Mouse (Mus musculus) bone marrow macrophage, adult 2 months (primary cell): ENCODE data around the gene Syngr2. TPM values are rescaled to one million over a fixed set of nuclear protein-coding genes. Genes with fewer than 3 reads are reported as not detected.
A peak's percentile ranks its signal among the peaks of the same experiment; 100 is the strongest.

ENCODE experiments used
- H3K27ac ChIP-seq: 2 replicates; pipeline ENCODE4 v1.5.1; 2012; ENCODE audit warnings: low read depth, low read length; ENCODE audit not compliant: insufficient read depth
- H3K4me1 ChIP-seq: 2 replicates; pipeline ENCODE4 v1.6.1; 2012; ENCODE audit warnings: low read length; ENCODE audit not compliant: control insufficient read depth, insufficient read depth
- H3K4me3 ChIP-seq: 2 replicates; pipeline ENCODE4 v1.5.1; 2012; ENCODE audit warnings: mild to moderate bottlenecking, low read length, moderate library complexity; ENCODE audit not compliant: insufficient read depth
- CTCF ChIP-seq: IDR thresholded peaks from 2 replicates; pipeline ENCODE4 v1.5.1; 2012; ENCODE audit warnings: low read depth, mild to moderate bottlenecking, low read length, moderate library complexity
- POLR2A ChIP-seq: IDR thresholded peaks from 2 replicates; pipeline ENCODE4 v1.6.1; 2012; ENCODE audit warnings: mild to moderate bottlenecking, low read depth, low read length, borderline replicate concordance
- polyA plus RNA-seq: library from polyadenylated mRNA; stranded (reverse); fragments of >200 nt; gene quantifications from 2 replicates; pipeline ENCODE4 v1.2.4, GENCODE M21; 2012; ENCODE audit not compliant: missing spikeins, insufficient read depth, insufficient read length

Gene Syngr2
- polyA plus RNA-seq, 1 experiment, result 189 TPM

DNA sequence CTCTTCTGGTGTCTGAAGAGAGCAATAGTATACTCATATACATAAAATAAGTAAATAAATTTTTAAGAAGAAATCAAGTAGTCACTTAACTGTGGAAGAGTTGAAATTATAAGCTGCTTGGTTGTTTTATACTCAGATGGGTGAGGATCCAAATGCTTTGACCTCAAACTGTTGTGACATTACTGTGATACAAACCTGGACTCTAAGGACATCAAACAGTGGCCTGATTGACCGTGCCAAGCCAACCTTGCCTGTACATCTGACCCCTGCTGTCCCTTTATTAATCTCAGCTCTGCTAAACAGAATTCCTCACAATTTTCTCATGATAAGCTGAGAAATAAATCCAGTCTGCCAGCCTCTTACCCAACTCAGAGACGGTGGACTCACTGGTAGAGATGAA is 36.2 kb downstream of the Syngr2 start:
- Histone ChIP-seq H3K4me1 (peaks cover 23% of the 10 kb centered on the region), H3K27ac (no peak overlapping the region), H3K4me3 (no peak overlapping the region)
- TF ChIP-seq POLR2A (no peak), CTCF (no peak)

DNA sequence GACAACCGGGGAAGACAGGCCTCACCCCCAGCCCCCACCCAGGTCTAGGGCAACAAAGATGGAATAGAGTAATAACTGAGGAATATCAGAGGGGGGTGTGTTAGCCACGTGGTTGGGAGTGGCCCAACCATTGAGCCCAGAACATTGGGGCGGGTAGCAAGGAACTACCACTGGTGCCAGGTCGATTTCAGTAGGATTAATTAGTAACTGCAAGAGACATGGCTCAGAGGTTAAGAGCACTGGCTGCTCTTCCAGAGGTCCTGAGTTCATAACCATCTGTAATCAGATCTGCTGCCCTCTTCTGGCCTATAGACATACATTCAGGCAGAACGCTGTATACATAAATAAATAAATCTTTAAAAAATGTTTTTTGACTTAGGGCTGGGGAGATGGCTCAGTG is 37.2 kb downstream of the Syngr2 start:
- Histone ChIP-seq H3K4me1 (peaks cover 23% of the 10 kb centered on the region), H3K27ac (peak overlapping the region; percentile 94), H3K4me3 (no peak overlapping the region)
- TF ChIP-seq CTCF (no peak), POLR2A (no peak)

DNA sequence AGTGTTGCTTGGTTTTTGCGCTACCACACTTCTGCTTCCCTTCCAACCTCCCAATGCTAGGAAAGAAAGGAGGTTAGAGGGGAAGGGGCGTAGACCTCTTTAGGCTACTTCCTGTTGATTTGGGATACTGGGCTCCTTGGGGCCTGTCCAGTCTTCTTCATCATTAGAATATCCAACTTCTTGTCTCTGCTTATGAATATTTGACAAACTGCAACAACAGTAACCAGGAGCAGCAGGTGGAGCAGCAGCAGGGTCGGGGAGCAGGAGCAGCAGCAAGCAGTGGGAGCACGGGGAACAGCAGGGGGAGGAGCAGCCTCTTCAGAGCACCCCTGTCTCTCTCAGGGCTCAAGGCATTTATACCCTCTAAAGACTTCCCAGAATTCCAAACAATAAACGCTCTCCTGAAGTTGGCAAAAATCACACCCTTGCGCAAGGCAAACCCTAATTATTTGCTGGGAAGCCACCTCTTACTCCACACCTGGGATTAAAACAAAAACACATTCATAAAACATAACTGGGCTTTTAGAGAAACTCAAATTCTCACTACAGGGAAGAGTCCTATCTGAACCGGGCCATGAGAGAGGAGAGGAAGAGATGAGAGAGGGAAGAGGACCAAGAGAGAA is 38.2 kb downstream of the Syngr2 start:
- TF ChIP-seq CTCF, result no peak
- no peak for TF ChIP-seq POLR2A
- H3K27ac ChIP-seq, result peak overlapping the region; percentile 94
- H3K4me1 ChIP-seq, result peaks cover 18% of the 10 kb centered on the region
- peak overlapping the region; percentile 88 for H3K4me3 ChIP-seq

DNA sequence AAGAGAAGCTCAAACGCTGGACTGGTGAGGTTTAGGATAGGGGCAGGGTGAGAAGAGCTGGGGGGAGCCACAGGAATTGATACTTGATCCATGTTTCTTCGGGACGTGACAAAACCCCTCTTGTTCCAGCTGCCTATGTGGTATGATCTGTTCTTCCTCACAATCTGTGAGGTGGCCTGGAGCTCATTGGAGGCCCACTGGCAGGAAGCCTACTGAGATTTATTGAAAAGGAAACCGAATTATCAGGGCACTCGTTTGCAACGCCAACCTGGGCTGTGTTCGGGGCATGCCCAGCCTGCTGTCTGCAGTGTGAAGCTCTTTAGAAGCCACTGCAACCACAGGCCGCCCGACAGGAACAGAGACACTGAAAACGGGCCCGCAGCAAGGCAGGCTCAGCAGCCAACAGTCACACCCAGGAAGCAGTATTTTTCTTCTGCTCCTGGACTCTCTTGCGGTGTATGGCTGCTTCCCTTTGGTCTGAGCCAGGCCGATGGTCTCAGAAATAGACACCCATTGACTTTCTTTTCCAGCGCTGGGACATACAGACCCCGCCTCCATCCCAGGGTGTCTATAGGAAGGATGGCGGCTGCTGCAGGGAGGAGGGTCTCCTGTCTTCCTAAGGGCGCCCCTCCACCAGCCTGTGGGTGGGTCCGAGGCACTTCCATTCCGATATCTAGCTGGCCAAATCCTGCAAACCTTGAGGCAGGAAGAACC is 39.0 kb downstream of the Syngr2 start:
- H3K27ac ChIP-seq, result peak overlapping the region; percentile 94
- peak overlapping the region; percentile 88 for H3K4me3 ChIP-seq
- H3K4me1 ChIP-seq, result peaks cover 18% of the 10 kb centered on the region
- no peak for TF ChIP-seq POLR2A
- TF ChIP-seq CTCF, result no peak

DNA sequence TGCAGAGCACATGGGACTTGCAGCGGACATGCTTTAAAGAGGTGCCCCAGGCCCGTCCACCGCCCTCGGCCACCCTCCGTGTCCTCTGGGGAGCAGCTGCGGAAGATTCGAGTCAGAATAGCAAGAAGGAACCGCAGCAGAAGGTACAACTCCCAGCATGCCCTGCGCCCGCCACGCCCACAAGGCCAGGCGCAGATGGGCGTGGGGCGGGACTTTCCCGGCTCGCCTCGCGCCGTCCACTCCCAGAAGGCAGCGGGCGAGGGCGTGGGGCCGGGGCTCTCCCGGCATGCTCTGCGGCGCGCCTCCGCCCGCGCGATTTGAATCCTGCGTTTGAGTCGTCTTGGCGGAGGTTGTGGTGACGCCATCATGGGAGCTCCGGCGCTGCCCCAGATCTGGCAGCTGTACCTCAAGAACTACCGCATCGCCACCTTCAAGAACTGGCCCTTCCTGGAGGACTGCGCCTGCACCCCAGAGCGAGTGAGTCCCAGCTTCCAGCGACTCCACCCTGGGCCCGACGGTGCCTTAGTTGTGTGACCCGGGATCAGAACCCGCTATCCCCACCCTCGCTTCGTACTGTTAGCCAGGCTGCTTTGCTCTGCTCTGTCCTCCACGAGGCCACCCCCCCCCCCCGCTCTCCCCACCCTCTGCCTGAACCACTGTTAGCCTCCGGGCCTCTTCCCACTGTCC is 39.7 kb downstream of the Syngr2 start, which contains the start of gene Birc5:
TSS of gene Birc5 (plus strand) at position 267 of the 687 bp plus-strand sequence.
- H3K27ac ChIP-seq, result peak within 1 kb of the TSS; percentile 94
- peaks cover 18% of the 10 kb centered on the region for H3K4me1 ChIP-seq
- peak within 1 kb of the TSS; percentile 93 for H3K4me3 ChIP-seq
- no peak for TF ChIP-seq CTCF
- no peak for TF ChIP-seq POLR2A

DNA sequence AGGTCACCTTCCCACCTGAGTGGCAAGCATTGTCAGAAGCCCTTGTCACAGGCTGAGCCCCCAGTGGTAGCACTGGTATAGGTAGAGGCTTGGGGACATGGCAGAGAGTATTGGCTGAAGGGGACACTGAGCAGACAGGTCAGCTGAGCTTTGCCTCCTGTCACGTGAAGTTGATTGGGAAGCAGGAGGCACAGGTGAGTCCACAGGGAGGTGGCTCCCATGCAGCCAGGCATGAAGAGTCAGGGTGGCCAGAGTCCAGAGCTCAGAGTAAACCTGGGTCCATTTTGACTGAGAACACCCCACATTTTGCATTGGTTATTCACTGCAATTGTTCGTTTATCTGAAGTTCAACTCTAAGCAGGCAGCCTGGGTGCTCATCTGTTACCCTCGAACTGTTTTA is 43.4 kb downstream of the Syngr2 start:
- no peak overlapping the region for H3K4me3 ChIP-seq
- no peak for TF ChIP-seq POLR2A
- no peak for TF ChIP-seq CTCF
- H3K27ac ChIP-seq, result no peak overlapping the region
- peaks cover 10% of the 10 kb centered on the region for H3K4me1 ChIP-seq

DNA sequence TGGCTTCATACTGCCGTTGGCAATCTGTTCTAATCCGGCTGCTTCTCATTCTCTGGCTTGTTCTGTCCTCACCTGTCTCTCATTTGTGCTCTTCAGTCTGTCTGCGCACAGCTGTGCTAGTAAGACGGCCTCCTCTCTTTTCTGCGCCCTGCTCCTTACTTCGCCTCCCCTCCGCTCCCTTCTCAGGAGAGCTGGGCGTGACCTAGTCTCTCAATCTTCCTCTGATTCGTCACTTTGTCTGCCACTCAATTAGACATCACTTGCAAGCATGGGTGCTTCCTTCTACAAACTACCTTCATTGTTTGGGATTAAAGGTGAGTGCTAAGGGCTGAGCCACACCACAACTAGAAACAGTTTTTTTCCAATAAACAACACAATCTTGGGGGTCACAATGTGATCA is 44.8 kb downstream of the Syngr2 start:
- TF ChIP-seq POLR2A (no peak), CTCF (no peak)
- peaks cover 8% of the 10 kb centered on the region for H3K4me1 ChIP-seq
- no peak overlapping the region for H3K4me3 ChIP-seq
- H3K27ac ChIP-seq, result no peak overlapping the region

DNA sequence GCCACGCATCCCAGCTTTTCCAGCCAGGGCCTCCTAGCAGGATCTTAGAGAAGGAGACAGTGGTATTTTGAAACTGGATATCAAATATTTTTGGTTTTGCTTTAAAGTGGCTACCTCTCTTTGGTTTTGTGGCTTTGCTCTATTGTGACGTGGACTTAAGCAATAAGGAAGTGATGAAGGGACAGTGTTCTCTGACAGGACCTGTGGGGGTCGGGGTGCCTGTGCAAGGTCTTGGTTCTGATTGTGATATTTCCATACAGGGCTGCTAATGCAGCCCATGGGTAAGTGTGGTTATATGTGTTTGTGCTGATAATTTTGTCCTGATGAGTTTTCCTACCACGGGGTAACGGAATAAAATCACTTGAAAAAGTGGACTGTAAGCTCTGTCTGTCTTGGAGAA is 45.9 kb downstream of the Syngr2 start:
- Histone ChIP-seq H3K27ac (no peak overlapping the region), H3K4me1 (peaks cover 6% of the 10 kb centered on the region), H3K4me3 (no peak overlapping the region)
- TF ChIP-seq CTCF (no peak), POLR2A (no peak)

DNA sequence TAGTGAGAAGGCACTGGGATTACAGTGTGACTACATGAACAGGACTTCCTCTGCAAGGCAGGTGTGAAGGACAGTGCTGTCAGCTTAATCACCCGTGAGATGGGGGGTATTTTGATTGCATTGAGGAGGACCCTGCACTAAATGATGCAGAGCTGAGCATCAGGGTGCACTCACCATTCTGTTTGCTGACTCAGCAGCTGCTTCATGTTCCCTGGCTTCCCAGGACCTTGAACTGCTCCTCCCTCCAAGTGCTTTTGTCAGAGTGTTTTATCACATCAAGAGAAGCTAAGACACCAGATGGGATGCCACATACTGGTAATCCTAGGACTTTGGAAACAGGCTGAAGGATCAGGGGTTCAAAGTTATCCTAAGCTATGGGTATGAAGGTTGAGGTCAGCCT is 46.5 kb downstream of the Syngr2 start:
- Histone ChIP-seq H3K27ac (no peak overlapping the region), H3K4me3 (no peak overlapping the region), H3K4me1 (0 out of 2 replicates have a peak, but pooled peaks cover 4% of the 10 kb centered on the region)
- TF ChIP-seq POLR2A (no peak), CTCF (no peak)

DNA sequence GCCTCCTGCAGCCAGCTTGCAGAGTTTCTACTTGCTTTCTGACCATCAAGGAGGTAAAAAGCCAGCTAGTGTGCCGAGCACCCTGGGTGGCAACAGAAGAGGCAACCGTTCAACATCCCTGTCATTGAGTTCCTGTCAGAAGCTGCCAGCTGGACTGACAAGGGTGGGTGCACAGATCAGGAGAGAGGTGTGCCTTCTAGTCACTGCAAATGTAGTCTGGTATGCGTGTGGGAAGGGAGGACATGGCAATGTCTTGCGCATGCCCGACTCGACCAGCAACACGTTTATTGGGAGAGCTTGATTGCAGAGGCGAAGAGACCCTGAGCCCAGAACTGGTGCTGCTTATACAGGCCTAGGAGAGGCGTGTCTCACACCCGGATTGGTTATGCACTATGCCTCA is 48.0 kb downstream of the Syngr2 start:
- Histone ChIP-seq H3K4me1 (0 out of 2 replicates have a peak, but pooled peaks cover 4% of the 10 kb centered on the region), H3K4me3 (no peak overlapping the region), H3K27ac (no peak overlapping the region)
- TF ChIP-seq CTCF, result no peak
- no peak for TF ChIP-seq POLR2A
